Mouse (Mus musculus) megakaryocyte, embryonic 14.5 days (primary cell): Measurements from ENCODE around the gene Fgfr2.

Experiments
- FLI1 ChIP-seq: IDR thresholded peaks from 2 replicates; pipeline ENCODE4 v1.6.1; 2012; ENCODE audit warnings: low read length, inconsistent platforms, mixed read lengths
- GATA1 ChIP-seq: IDR thresholded peaks from 3 replicates; pipeline ENCODE4 v1.6.1; 2012; ENCODE audit warnings: mixed read lengths, low read length, inconsistent platforms, borderline replicate concordance

GRCm38 (mm10) chr7:132747096-132747495 lies 376.1 kb downstream of the Fgfr2 start:
- TF ChIP-seq GATA1 (no peak), FLI1 (no peak)
